Mouse (Mus musculus) cerebellum, adult 8-10 months (tissue): ENCODE measurements around the gene Slc2a5.

Experiments
- DNase-seq: peaks from one replicate; pipeline ENCODE4 v3.0.0; 2022

Slc2a5 gene

DNA sequence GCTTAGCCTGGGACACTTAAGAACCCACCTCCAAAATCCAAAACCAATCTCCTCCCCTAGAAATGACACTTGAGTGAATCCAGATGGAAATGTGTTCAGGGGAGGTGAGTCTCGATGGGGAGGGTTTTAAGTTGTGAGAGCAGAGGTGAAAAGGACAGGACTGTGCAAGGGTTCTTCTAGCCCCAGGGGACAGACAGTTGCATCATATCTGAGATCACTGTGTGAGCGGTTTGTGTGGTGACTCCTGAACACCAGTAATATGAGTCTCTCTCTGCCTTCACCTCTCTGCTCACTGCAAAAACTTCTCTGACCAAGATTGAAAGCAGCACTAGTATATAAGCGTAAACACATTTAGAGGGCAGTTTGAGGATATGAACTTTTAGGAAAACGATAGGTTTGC is 27.2 kb downstream of the Slc2a5 start:
- no peak for DNase-seq

DNA sequence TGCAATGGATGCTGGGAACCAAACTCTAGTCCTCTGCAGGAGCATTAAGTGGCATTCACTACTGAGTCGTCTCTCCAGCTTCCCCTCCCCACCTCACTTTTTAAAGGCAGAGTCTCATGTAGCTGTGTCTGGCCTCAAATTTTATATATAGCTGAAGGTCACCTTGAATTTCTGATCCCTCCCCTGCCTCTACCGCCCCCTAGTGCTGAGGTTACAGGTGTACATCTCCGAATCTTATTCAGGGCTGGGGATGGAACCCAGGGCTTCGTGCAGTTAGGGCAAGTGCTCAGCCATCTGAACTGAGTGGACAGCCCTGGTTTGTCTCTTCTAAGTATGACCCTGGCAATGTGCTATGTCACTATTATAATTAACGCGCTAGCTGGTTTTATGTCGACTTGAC is 32.0 kb downstream of the Slc2a5 start:
- no peak for DNase-seq

DNA sequence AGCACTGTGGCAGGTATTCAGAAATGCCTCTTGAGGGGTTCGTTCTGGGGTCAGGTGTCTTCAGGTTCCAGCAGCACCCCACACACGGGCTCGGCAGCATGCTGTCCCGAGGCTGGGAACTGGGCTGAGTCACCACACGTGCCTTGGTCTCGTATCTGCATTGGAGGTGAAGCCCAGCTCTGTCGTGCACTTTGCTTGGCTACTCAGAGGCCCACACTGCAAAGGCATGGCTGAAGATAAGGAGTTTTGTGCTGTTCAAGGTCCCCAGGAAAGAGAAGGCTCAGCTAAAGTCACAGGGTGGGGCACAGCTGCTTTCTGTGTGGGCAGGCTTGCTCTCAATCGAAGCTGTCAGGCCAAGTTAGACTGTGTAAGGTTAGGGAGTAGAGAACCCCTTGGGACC is 33.4 kb downstream of the Slc2a5 start:
- no peak for DNase-seq

DNA sequence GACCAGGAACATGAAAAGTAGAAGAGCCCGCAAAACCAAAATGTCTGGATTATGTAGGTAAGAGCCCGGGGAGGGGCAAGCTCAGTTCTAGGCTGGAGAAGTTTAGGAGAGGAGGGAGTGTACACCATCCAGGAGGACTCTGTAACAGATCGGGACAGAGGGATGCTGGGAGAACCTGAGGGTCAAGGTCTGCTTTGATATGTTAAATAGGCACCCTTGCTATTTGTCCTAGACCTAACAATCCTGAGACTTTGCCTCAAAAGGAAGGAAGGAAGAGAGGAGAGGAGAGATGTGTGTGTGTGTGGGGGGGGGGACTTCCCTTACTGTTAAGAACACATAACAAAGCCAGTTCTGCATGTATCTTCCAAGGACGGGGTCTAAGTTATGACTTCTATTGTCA is 36.2 kb downstream of the Slc2a5 start:
- no peak for DNase-seq

DNA sequence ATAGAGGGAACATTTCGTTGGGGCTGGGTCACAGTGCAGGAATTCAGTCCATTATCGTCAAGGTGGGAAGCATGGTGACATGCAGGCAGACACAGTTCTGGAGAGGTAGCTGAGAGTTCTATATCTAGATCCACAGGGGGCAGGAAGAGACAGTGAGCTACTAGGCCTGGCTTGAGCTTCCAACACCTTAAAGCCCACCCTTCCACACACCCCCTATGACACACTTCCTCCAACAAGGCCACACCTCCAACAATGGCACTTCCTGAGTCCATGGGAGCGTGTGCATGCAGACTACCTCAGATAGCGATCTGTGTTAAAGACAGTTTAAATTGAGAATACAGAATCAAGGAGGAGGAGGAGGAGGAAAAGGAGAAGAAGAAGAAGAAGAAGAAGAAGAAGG is 36.6 kb downstream of the Slc2a5 start:
- DNase-seq = no peak

DNA sequence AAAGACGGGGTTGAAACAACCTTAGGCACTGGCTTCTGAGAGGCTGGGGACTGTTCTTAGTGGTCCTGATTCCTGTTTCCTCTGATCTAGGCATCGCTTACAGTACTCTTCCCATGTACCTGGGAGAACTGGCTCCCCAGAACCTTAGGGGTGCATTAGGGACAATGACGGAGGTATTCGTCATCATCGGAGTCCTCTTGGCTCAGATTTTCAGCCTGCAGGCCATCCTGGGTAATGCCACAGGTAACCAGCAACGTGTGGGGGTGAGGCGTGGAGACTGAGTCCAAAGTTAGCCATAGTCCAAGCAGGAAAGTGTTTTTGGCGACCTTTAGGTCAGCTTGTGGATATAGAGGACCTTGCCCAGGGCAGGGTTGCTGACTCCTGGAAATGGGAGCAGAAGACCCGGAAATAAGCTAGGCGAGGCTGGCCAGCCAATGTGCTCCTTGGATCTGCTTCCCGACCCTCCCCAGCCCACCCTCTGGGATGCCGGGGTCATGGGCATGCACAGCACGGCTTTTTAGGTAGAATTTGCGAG is 38.3 kb downstream of the Slc2a5 start:
- DNase-seq = no peak

DNA sequence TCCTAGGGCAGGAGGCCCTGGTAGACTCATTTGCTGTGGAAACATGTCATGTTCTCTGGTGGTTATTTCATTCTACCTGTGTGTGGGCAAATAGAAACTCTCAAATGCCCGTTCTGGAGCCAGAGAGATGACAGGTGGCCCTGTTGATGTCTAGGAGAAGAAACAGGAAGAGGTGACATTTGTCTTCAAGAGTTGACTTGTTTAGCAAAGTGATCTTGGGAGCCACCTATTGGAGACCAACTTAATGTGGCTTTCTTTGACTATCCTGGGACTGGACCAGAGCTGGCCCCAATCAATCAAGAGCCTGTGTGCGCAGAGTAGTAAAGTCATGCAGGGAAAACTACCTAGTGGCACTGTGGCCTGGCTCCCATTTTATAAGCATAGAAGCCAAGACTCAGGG is 40.4 kb downstream of the Slc2a5 start:
- DNase-seq = no peak

DNA sequence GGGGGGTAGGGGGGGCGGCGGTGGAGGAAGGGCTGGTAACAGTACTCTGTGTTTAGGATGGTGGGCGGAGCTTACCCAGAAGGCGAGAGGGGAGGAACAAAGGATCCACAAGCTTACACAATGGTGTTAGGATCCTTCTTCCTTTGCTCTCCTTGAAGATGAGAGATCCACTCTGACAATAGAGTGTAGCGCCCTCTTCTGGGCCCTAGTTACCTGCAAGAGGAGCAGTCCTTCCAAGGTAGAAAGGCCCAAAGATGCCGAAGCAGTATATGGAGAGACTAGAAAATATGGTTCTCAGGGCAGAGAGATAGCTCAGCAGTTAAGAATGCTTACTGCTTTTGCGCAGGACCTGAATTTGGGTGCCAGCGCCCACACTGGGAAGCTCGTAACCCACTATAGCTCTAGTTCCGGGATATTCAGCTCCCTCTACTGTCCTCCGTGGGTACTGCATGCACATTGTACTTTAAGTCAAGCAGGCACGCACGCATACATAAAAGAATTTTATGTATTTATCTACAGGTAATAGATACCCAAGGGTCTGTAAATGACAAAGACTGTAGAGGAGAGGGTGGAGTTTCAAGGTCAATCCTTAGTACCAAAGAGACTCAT is 43.6 kb downstream of the Slc2a5 start:
- DNase-seq = no peak

DNA sequence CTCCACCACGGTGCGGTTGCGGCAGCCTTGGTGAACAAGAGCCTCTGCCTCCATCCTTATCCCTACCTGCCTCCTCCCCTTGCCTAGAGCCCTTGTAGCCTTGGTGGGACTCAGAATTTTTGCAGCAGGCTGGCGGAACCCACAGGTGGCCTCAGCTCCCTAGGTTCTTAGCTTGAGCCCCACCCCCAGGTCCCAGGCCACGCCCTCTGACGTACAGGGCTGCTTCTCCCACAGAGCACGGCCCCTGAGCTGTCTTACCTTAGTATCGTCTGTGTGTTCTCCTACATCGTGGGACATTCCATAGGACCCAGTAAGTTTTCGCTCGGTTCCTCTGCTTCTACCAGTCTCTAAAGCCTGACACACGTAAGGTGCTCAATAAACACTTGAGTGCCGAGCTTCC is 45.8 kb downstream of the Slc2a5 start:
- DNase-seq = no peak

DNA sequence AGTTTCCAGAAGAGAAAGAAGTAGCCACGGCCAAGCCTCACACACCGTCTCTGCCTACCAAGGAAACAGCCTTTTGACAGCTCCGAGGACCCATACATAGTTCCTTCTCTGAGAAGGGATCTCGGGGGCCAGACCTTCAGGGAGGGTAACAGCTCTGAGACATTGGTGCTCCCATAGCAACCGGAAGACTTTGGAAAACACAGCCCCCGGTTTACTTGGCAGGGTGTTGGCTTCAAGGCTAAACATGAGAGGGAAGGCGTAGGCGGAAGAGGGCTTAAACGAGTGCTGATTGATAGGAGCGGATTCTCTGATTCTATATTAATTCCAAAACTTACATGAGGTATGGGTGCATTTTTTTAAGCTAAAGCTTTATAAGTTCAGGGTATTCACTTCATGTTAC is 49.3 kb downstream of the Slc2a5 start:
- no peak for DNase-seq

DNA sequence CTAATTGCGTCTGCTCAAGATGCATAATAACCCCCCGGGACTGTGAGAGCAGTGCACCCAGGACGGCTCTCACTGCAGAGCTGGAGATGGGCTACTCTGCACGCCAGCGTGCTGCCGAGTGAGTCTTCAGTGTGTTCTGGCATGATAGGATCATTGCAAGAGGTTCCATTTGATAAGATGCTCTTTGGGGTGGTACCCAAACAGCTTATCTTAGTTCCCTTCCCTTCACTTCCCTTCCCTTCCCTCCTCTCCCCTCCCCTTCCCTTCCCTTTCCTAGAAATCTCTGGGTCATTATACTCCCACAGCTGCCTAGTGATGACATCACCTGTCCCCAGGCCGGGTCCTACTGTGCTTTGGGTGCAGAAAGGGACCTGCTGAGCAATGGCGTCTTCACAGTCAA is 53.0 kb downstream of the Slc2a5 start:
- DNase-seq = no peak

DNA sequence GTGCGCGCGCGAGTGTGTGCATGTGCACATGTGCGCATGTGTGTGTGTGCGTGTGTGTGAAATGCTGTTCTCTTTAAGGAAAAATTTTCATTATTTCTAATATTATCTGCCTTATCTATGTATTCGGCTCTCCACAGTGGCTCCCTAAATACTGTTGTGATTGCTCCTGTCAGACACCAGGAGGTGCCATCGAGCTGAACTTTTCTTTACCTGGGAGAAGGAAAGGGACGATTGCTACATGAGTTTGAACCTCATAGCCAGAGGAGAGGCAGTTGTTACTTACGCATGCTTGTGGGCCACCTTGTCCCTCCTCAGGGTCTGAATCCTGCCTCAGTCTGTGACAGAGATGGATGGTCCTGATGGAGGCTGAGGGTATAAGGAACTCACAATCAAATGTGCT is 54.2 kb downstream of the Slc2a5 start:
- DNase-seq = peak; percentile 45

DNA sequence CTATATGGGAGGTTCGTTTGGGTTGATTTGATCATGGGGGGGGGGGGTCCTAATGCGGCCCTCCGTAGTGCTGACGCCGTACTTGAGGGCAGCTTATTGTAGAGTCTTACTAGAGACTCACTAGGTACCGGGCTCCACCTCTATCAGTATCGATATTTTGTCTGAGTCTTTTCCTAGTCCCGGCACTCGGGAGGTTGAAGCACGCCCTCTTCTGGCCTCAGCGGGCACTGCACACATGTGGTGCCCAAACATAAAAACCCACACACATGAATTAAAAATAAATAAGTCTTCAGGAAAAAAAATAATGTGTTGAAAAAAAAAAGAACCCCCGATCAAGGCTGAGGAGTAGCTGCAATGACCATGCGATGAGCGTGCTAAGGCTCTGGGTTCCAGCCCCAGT is 54.9 kb downstream of the Slc2a5 start:
- DNase-seq = no peak

DNA sequence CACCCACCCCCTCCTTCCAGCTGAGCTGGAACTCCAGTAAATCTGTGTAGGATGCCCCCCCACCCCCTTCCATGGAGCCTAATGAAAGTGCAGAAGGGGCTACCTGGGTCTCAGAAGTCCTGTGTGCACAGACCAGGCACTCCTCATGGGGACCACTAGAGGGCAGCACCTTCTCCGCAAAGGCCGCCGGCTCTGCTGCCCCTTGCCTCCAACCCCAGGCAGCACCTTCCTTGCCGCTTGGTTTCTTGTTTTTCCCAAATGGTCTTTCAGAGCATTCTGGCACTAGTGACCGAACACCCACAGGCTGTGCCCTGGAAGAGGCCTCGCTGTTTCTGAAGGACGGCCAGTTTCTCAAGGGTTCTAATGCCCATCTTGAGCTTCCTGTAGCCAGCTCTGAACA is 57.5 kb downstream of the Slc2a5 start:
- peak; percentile 42 for DNase-seq

DNA sequence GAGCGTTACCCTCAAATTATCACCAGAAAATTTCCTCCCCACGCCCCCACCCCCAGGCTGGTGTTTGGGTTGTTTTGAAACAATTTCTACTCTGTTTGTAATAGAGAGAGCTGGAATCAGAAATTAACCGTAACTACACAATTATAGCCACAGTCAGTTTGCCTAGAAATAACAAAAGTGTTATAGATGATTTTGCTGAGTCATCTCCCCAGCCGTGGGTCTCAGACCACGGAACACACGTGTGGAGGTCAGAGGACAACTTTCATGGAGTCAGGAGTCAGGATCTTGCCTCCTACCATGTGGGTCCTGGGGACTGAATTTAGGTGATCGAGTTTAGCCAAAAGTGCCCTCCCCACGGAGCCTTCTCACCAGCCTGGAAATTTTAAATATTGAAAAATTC is 58.0 kb downstream of the Slc2a5 start:
- no peak for DNase-seq

DNA sequence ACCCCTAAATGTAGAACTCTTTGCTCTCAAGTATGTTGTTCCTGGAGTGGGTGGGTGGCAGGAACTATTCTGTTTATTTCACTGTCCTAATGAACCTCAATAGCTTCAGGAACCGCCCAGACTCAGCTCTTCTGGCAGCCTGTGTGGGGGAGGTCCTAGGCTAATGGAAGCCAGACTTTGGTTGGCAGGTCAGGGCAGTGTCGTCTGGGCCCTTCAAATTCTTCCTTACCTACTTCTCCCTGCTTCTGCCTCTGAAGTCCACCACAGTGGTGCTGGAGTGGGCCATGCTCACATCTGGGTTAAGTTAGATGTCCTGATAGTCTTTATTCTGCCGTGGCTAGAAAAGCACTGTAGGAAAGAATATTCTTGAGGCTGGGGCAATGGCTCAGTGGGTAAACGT is 59.0 kb downstream of the Slc2a5 start:
- no peak for DNase-seq

DNA sequence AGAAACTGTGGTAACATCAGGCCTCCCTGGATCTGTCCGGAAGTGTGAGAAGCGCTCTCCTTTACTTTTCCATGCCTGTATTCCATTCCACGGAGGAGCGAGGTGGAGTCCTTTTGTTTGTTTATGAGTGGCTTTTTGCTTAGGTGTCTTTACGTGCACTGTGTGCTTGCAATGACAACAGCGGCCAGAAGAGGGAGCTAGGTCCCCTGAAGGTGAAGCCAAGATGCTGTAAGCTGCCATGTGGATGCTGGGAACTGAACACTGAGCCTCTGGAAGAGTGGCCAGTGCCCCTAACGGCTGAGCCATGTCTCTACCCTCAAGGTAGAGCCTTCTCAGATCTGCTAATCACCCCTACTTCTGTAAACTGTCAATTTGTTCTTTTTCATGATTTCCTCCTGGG is 62.2 kb downstream of the Slc2a5 start:
- no peak for DNase-seq

DNA sequence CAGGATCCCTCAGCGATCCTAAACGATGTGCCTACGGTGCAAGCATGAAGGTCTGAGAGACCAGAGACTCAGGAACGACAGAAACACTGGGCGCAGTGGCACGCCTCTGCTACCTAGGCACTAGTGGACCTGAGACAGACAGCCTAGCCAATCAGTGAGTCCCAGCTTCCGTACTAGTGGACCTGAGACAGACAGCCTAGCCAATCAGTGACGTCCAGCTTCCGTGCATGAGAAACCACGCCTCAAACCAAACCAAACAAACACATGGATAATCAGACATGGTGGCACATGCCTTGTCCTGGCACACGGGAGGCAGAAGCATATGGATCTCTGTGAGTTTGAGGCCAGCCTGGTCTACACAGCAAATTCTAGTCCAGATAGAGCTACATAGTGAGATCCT is 69.2 kb downstream of the Slc2a5 start:
- DNase-seq = no peak

DNA sequence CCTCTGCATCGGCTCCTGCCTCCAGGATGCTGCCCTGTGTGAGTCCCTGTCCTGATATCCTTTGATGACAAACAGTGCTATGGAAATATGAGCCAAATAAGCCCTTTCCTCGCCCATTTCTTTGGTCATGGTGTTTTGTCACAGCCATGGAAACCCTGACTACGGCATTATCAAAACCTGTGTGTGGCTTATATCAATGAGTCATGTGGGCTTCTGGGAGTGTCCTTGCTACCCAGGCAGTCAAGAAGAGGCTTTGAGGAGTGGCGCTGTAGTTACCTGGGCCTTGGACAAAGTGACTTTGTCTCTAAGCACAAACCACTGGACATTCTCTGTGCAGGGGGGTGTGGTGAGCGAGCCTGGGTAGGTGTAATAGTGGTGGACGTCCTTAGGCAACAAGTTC is 73.1 kb downstream of the Slc2a5 start:
- no peak for DNase-seq
